Mouse (Mus musculus): ENCODE data around the gene Anapc11. TPM values are rescaled to one million over a fixed set of nuclear protein-coding genes. Genes with fewer than 3 reads are reported as not detected.
A peak's percentile ranks its signal among the peaks of the same experiment; 100 is the strongest.

Anapc11 gene
- polyA plus RNA-seq, 1 experiment from 2014 or later, result 281 TPM

- DNase-seq (ENCODE audit: low spot score) (peak; percentile 99), ATAC-seq (peak; percentile 96)
- Histone ChIP-seq H3K9ac (ENCODE audit: low read length) (peak within 1 kb of the TSS; percentile 91), H3K36me3 (ENCODE audit: control insufficient read depth, insufficient read depth, low read length) (peaks cover 39% of the 10 kb centered on the region), H3K27ac (ENCODE audit: low read depth, low read length) (peak within 1 kb of the TSS; percentile 85), H3K4me2 (ENCODE audit: low read length) (peak within 1 kb of the TSS; percentile 84), H3K27me3 (replicated peaks; ENCODE audit: control insufficient read depth, insufficient read depth, low read length) (no peaks in the 10 kb centered on the region), H3K4me1 (ENCODE audit: control insufficient read depth, insufficient read depth, low read length) (peaks cover 7% of the 10 kb centered on the region), H3K9me3 (replicated peaks; ENCODE audit: control insufficient read depth, low read length) (no peaks in the 10 kb centered on the region), H3K4me3 (ENCODE audit: low read depth, low read length) (peak within 1 kb of the TSS; percentile 93)
- WGBS, result under 1% methylated on average over 92 of the region's 94 CpGs
These were observed 25.3 kb upstream of the Anapc11 start, which contains the start of gene P4hb for GRCm38 (mm10) chr11:120572752-120573584. P4hb (minus strand) TSS chr11:120573253.

GRCm38 (mm10) chr11:120573585-120574277, 24.5 kb upstream of the Anapc11 start:
- ATAC-seq (peak; percentile 6; the same call in 1 of the 2 replicates), DNase-seq (ENCODE audit: low spot score) (no peak)
- Histone ChIP-seq H3K4me3 (ENCODE audit: low read depth, low read length) (peak overlapping the region; percentile 93), H3K4me1 (ENCODE audit: control insufficient read depth, insufficient read depth, low read length) (peaks cover 7% of the 10 kb centered on the region), H3K36me3 (ENCODE audit: control insufficient read depth, insufficient read depth, low read length) (peaks cover 39% of the 10 kb centered on the region), H3K9me3 (replicated peaks; ENCODE audit: control insufficient read depth, low read length) (no peaks in the 10 kb centered on the region), H3K27ac (ENCODE audit: low read depth, low read length) (peak overlapping the region; percentile 85), H3K9ac (ENCODE audit: low read length) (peak overlapping the region; percentile 86), H3K4me2 (ENCODE audit: low read length) (peak overlapping the region; percentile 84), H3K27me3 (replicated peaks; ENCODE audit: control insufficient read depth, insufficient read depth, low read length) (no peaks in the 10 kb centered on the region)
- under 1% methylated on average over 23 of the region's 23 CpGs for WGBS

- no peak for ATAC-seq
- WGBS, result 44% methylated on average over 5 of the region's 5 CpGs
- peak overlapping the region; percentile 84 for H3K4me2 ChIP-seq (ENCODE audit: low read length)
These were observed 24.0 kb upstream of the Anapc11 start for GRCm38 (mm10) chr11:120574278-120574600.

GRCm38 (mm10) chr11:120575046-120575445, 23.2 kb upstream of the Anapc11 start:
- ATAC-seq (no peak), DNase-seq (ENCODE audit: low spot score) (no peak)
- Histone ChIP-seq H3K9me3 (replicated peaks; ENCODE audit: control insufficient read depth, low read length) (no peaks in the 10 kb centered on the region), H3K4me3 (ENCODE audit: low read depth, low read length) (no peak overlapping the region), H3K4me1 (ENCODE audit: control insufficient read depth, insufficient read depth, low read length) (peaks cover 9% of the 10 kb centered on the region), H3K4me2 (ENCODE audit: low read length) (no peak overlapping the region), H3K27ac (ENCODE audit: low read depth, low read length) (no peak overlapping the region), H3K36me3 (ENCODE audit: control insufficient read depth, insufficient read depth, low read length) (peaks cover 43% of the 10 kb centered on the region), H3K27me3 (replicated peaks; ENCODE audit: control insufficient read depth, insufficient read depth, low read length) (no peaks in the 10 kb centered on the region), H3K9ac (ENCODE audit: low read length) (no peak overlapping the region)
- 85% methylated on average over 2 of the region's 2 CpGs for WGBS

More at GRCm38 (mm10) chr11:120574278-120574600, 24.0 kb upstream of the Anapc11 start:
- Histone ChIP-seq H3K27me3 (replicated peaks; ENCODE audit: control insufficient read depth, insufficient read depth, low read length) (no peaks in the 10 kb centered on the region), H3K9me3 (replicated peaks; ENCODE audit: control insufficient read depth, low read length) (no peaks in the 10 kb centered on the region), H3K9ac (ENCODE audit: low read length) (peak overlapping the region; percentile 29), H3K27ac (ENCODE audit: low read depth, low read length) (no peak overlapping the region), H3K36me3 (ENCODE audit: control insufficient read depth, insufficient read depth, low read length) (peaks cover 41% of the 10 kb centered on the region), H3K4me1 (ENCODE audit: control insufficient read depth, insufficient read depth, low read length) (peaks cover 7% of the 10 kb centered on the region), H3K4me3 (ENCODE audit: low read depth, low read length) (peak overlapping the region; percentile 93)
- no peak for DNase-seq (ENCODE audit: low spot score)

- Histone ChIP-seq H3K4me2 (ENCODE audit: low read length) (no peak overlapping the region), H3K36me3 (ENCODE audit: control insufficient read depth, insufficient read depth, low read length) (peaks cover 36% of the 10 kb centered on the region), H3K4me3 (ENCODE audit: low read depth, low read length) (no peak overlapping the region), H3K9ac (ENCODE audit: low read length) (no peak overlapping the region), H3K9me3 (replicated peaks; ENCODE audit: control insufficient read depth, low read length) (no peaks in the 10 kb centered on the region), H3K27ac (ENCODE audit: low read depth, low read length) (no peak overlapping the region), H3K27me3 (replicated peaks; ENCODE audit: control insufficient read depth, insufficient read depth, low read length) (no peaks in the 10 kb centered on the region), H3K4me1 (ENCODE audit: control insufficient read depth, insufficient read depth, low read length) (peaks cover 13% of the 10 kb centered on the region)
- DNase-seq (ENCODE audit: low spot score) (no peak), ATAC-seq (no peak)
These were observed 22.3 kb upstream of the Anapc11 start for GRCm38 (mm10) chr11:120575940-120576339.

- H3K27ac ChIP-seq (ENCODE audit: low read depth, low read length), result no peak overlapping the region
- no peak for ATAC-seq
- H3K9ac ChIP-seq (ENCODE audit: low read length), result no peak overlapping the region
- no peaks in the 10 kb centered on the region for H3K9me3 ChIP-seq (replicated peaks; ENCODE audit: control insufficient read depth, low read length)
- peaks cover 31% of the 10 kb centered on the region for H3K36me3 ChIP-seq (ENCODE audit: control insufficient read depth, insufficient read depth, low read length)
- H3K4me3 ChIP-seq (ENCODE audit: low read depth, low read length), result no peak overlapping the region
- H3K4me2 ChIP-seq (ENCODE audit: low read length), result no peak overlapping the region
- WGBS, result 90% methylated on average over 3 of the region's 3 CpGs
- peaks cover 11% of the 10 kb centered on the region for H3K4me1 ChIP-seq (ENCODE audit: control insufficient read depth, insufficient read depth, low read length)
- H3K27me3 ChIP-seq (replicated peaks; ENCODE audit: control insufficient read depth, insufficient read depth, low read length), result no peaks in the 10 kb centered on the region
- DNase-seq (ENCODE audit: low spot score), result no peak
These were observed 21.7 kb upstream of the Anapc11 start for GRCm38 (mm10) chr11:120576365-120576981.

DNA sequence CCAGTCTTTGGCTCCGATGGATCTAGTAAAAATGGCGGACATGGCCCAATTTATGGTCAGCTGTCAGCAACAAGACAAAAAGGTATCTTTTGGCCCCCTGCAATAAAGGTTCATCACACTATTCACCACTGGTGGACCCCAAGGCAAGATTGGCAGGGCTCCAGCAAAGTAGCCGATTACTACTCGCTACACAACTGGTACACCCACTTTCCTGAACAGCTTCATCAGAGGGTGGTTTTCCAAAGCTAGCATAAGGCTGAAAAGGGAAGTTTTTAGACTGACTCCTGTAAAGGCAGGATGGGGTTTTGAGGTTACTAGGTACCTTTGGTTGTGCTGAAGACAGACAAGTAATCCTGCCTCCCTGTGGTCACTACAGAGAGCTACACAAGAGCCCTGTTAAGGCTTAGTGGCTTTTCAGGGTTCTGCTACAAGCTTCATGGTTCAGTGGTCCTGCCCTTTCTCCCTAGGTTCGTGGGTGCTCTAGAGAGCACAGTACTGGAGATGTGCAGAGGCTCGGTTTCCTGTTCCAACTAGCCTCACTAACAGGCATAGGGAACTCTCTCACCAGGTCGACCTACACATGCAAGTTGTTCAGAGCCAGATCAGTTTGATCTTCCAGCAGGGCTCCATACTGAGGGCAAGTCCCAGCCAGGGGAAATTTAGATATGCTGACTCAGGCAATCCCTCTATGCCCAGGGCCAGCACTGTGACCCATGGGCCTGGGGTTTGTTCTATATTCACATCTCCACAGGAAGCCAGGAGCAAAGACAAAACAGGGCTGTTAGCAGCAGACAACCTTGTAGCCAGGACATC, 20.8 kb upstream of the Anapc11 start:
- Histone ChIP-seq H3K4me1 (ENCODE audit: control insufficient read depth, insufficient read depth, low read length) (peaks cover 10% of the 10 kb centered on the region), H3K27me3 (replicated peaks; ENCODE audit: control insufficient read depth, insufficient read depth, low read length) (no peaks in the 10 kb centered on the region), H3K4me3 (ENCODE audit: low read depth, low read length) (no peak overlapping the region), H3K4me2 (ENCODE audit: low read length) (no peak overlapping the region), H3K27ac (ENCODE audit: low read depth, low read length) (no peak overlapping the region), H3K9ac (ENCODE audit: low read length) (no peak overlapping the region), H3K9me3 (replicated peaks; ENCODE audit: control insufficient read depth, low read length) (no peaks in the 10 kb centered on the region), H3K36me3 (ENCODE audit: control insufficient read depth, insufficient read depth, low read length) (peaks cover 30% of the 10 kb centered on the region)
- WGBS, result 81% methylated on average over 7 of the region's 7 CpGs
- no peak for ATAC-seq
- DNase-seq (ENCODE audit: low spot score), result no peak

DNA sequence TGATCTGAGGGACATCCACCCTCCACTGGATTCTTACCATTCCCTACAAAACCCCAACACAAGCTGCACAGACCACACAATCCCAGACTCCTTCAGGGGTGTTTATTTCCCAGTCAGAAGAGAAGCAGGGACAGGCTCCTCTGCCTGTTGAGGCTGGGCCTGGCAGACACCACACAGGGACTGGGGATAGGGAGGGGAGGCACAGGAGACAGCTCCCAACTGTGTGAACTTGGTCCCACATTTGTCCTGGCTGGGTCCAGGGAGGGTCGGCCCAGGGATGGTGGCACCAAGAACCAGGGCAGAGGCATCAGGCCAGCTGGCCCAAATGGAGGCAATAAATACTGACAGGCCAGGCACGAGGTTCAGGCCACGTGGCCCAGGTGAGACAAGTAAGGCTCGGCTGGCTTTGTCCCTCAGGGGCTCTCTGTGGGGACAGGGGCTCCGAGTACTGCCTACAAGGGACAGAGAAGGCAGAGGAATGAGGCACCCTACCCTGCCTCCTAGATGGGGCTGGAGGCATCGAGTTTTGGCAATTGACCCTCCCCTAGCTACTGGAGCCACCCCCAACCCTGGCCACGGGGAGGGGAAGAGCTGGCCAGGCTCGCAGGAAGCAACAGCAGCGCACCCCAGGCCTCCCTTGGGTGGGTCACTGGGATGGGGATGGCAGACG, 20.1 kb upstream of the Anapc11 start:
- ATAC-seq, result no peak
- no peak overlapping the region for H3K27ac ChIP-seq (ENCODE audit: low read depth, low read length)

More for the DNA sequence above, 20.1 kb upstream of the Anapc11 start:
- no peak for DNase-seq (ENCODE audit: low spot score)
- Histone ChIP-seq H3K4me2 (ENCODE audit: low read length) (no peak overlapping the region), H3K9ac (ENCODE audit: low read length) (no peak overlapping the region), H3K36me3 (ENCODE audit: control insufficient read depth, insufficient read depth, low read length) (peaks cover 30% of the 10 kb centered on the region), H3K4me1 (ENCODE audit: control insufficient read depth, insufficient read depth, low read length) (peaks cover 10% of the 10 kb centered on the region), H3K27me3 (replicated peaks; ENCODE audit: control insufficient read depth, insufficient read depth, low read length) (no peaks in the 10 kb centered on the region), H3K9me3 (replicated peaks; ENCODE audit: control insufficient read depth, low read length) (no peaks in the 10 kb centered on the region), H3K4me3 (ENCODE audit: low read depth, low read length) (no peak overlapping the region)
- 90% methylated on average over 10 of the region's 10 CpGs for WGBS
